Mouse (Mus musculus) C2C12 (cell line): ENCODE measurements around the gene 6330409D20Rik.

Experiments
- CEBPB ChIP-seq: IDR thresholded peaks from one replicate; pipeline ENCODE4 v1.6.1; 2011; ENCODE audit warnings: low read depth, mild to moderate bottlenecking, control low read depth, moderate library complexity
- CTCF ChIP-seq: IDR thresholded peaks from one replicate; pipeline ENCODE4 v1.5.1; 2011; ENCODE audit not compliant: control insufficient read depth, insufficient read depth, insufficient read length
- FOSL1 ChIP-seq: IDR thresholded peaks from one replicate; pipeline ENCODE4 v1.8.0; 2011; ENCODE audit warnings: mild to moderate bottlenecking, low read length; ENCODE audit not compliant: poor library complexity, insufficient read depth, severe bottlenecking
- MAX ChIP-seq: IDR thresholded peaks from one replicate; pipeline ENCODE4 v1.6.1; 2011; ENCODE audit warnings: mild to moderate bottlenecking, control low read depth
- MYOG ChIP-seq: IDR thresholded peaks from one replicate; pipeline ENCODE4 v1.6.1; 2011; ENCODE audit not compliant: control insufficient read depth, insufficient read length; ENCODE audit errors: extremely low read depth
- USF1 ChIP-seq: IDR thresholded peaks from one replicate; pipeline ENCODE4 v1.6.1; 2011; ENCODE audit warnings: low read depth, mild to moderate bottlenecking, control low read depth, moderate library complexity

GRCm38 (mm10) chr2:32736306-32736829 is 4.4 kb downstream of the 6330409D20Rik start:
- TF ChIP-seq MAX: no peak
- TF ChIP-seq MYOG: no peak
- no peak for TF ChIP-seq CTCF
- TF ChIP-seq CEBPB: no peak
- no peak for TF ChIP-seq FOSL1
- TF ChIP-seq USF1: no peak
